Mouse (Mus musculus): ENCODE data around the gene 1810009J06Rik. TPM values are rescaled to one million over a fixed set of nuclear protein-coding genes. Genes with fewer than 3 reads are reported as not detected.
"Not testable (repeated sequence)": the region's sequence is repeated elsewhere in the genome, so short reads cannot be mapped to it uniquely, and the experiment has no call there.

1810009J06Rik gene
- polyA plus RNA-seq (2014; fragmentation: Nextera tagmentation; extraction: Ambion mirVana) = not detected in 2 replicates

- H3K36me3 ChIP-seq (ENCODE audit: control insufficient read depth, insufficient read depth, low read length); H3K27me3 ChIP-seq (ENCODE audit: control insufficient read depth, insufficient read depth, low read length); H3K4me1 ChIP-seq (ENCODE audit: control insufficient read depth, insufficient read depth, low read length); ATAC-seq (ENCODE audit: low FRiP score, low TSS enrichment); H3K9ac ChIP-seq (ENCODE audit: low read depth, low read length); H3K9me3 ChIP-seq (ENCODE audit: control insufficient read depth, low read length); H3K4me3 ChIP-seq (ENCODE audit: low read length); H3K27ac ChIP-seq (ENCODE audit: low read depth, low read length); H3K4me2 ChIP-seq (replicated peaks; ENCODE audit: low read depth, low read length): not testable (repeated sequence)
- whole genome bisulfite sequencing = 96% methylated on average over 2 of the region's 2 CpGs
These were observed at the start of gene 1810009J06Rik for GRCm38 (mm10) chr6:40964454-40964853. TSS of gene 1810009J06Rik (plus strand) at chr6:40964754.

- H3K4me2 ChIP-seq (replicated peaks; ENCODE audit: low read depth, low read length) = no peak overlapping the region
- ATAC-seq (ENCODE audit: low FRiP score, low TSS enrichment) = no peak
- no peaks in the 10 kb centered on the region for H3K36me3 ChIP-seq (ENCODE audit: control insufficient read depth, insufficient read depth, low read length)
- no peaks in the 10 kb centered on the region for H3K4me1 ChIP-seq (ENCODE audit: control insufficient read depth, insufficient read depth, low read length)
- H3K9me3 ChIP-seq (ENCODE audit: control insufficient read depth, low read length) = no peaks in the 10 kb centered on the region
- H3K9ac ChIP-seq (ENCODE audit: low read depth, low read length) = no peak overlapping the region
- no peaks in the 10 kb centered on the region for H3K27me3 ChIP-seq (ENCODE audit: control insufficient read depth, insufficient read depth, low read length)
- 76% methylated on average over 4 of the region's 4 CpGs for WGBS
- H3K4me3 ChIP-seq (ENCODE audit: low read length) = no peak overlapping the region
- no peak overlapping the region for H3K27ac ChIP-seq (ENCODE audit: low read depth, low read length)
These were observed 44.6 kb upstream of the 1810009J06Rik start for GRCm38 (mm10) chr6:40919954-40920353.

- WGBS = 91% methylated on average over 10 of the region's 10 CpGs
- Histone ChIP-seq H3K36me3 (ENCODE audit: control insufficient read depth, insufficient read depth, low read length) (no peaks in the 10 kb centered on the region), H3K4me2 (replicated peaks; ENCODE audit: low read depth, low read length) (no peak within 1 kb of the TSS), H3K27me3 (ENCODE audit: control insufficient read depth, insufficient read depth, low read length) (no peaks in the 10 kb centered on the region), H3K9me3 (ENCODE audit: control insufficient read depth, low read length) (no peaks in the 10 kb centered on the region), H3K27ac (ENCODE audit: low read depth, low read length) (no peak within 1 kb of the TSS), H3K4me1 (ENCODE audit: control insufficient read depth, insufficient read depth, low read length) (no peaks in the 10 kb centered on the region), H3K9ac (ENCODE audit: low read depth, low read length) (no peak within 1 kb of the TSS), H3K4me3 (ENCODE audit: low read length) (no peak within 1 kb of the TSS)
- no peak for ATAC-seq (ENCODE audit: low FRiP score, low TSS enrichment)
These were observed 24.1 kb upstream of the 1810009J06Rik start, which contains the start of gene 1700074P13Rik for GRCm38 (mm10) chr6:40940457-40940856. TSS of gene 1700074P13Rik (minus strand) at chr6:40940557.

- no peak for ATAC-seq (ENCODE audit: low FRiP score, low TSS enrichment)
- Histone ChIP-seq H3K9ac (ENCODE audit: low read depth, low read length) (no peak within 1 kb of the TSS), H3K4me1 (ENCODE audit: control insufficient read depth, insufficient read depth, low read length) (no peaks in the 10 kb centered on the region), H3K4me3 (ENCODE audit: low read length) (no peak within 1 kb of the TSS), H3K9me3 (ENCODE audit: control insufficient read depth, low read length) (no peaks in the 10 kb centered on the region), H3K27me3 (ENCODE audit: control insufficient read depth, insufficient read depth, low read length) (no peaks in the 10 kb centered on the region), H3K4me2 (replicated peaks; ENCODE audit: low read depth, low read length) (no peak within 1 kb of the TSS), H3K36me3 (ENCODE audit: control insufficient read depth, insufficient read depth, low read length) (no peaks in the 10 kb centered on the region), H3K27ac (ENCODE audit: low read depth, low read length) (no peak within 1 kb of the TSS)
These were observed 12.8 kb upstream of the 1810009J06Rik start, which contains the start of gene Gm4744 for GRCm38 (mm10) chr6:40951770-40952169. TSS of gene Gm4744 (minus strand) at chr6:40951870.

- WGBS = 62% methylated on average over 2 of the region's 2 CpGs
- no peak overlapping the region for H3K4me3 ChIP-seq (ENCODE audit: low read length)
- no peaks in the 10 kb centered on the region for H3K27me3 ChIP-seq (ENCODE audit: control insufficient read depth, insufficient read depth, low read length)
- ATAC-seq (ENCODE audit: low FRiP score, low TSS enrichment) = no peak
- no peak overlapping the region for H3K4me2 ChIP-seq (replicated peaks; ENCODE audit: low read depth, low read length)
- H3K4me1 ChIP-seq (ENCODE audit: control insufficient read depth, insufficient read depth, low read length) = no peaks in the 10 kb centered on the region
- H3K27ac ChIP-seq (ENCODE audit: low read depth, low read length) = no peak overlapping the region
- H3K36me3 ChIP-seq (ENCODE audit: control insufficient read depth, insufficient read depth, low read length) = no peaks in the 10 kb centered on the region
- H3K9ac ChIP-seq (ENCODE audit: low read depth, low read length) = no peak overlapping the region
- no peaks in the 10 kb centered on the region for H3K9me3 ChIP-seq (ENCODE audit: control insufficient read depth, low read length)
These were observed 10.8 kb upstream of the 1810009J06Rik start for GRCm38 (mm10) chr6:40953716-40954115.

GRCm38 (mm10) chr6:40999379-40999778 is 34.8 kb downstream of the 1810009J06Rik start, which contains the start of gene Gm2663:
TSS of gene Gm2663 (minus strand) at chr6:40999479.
- H3K9ac ChIP-seq (ENCODE audit: low read depth, low read length); H3K27ac ChIP-seq (ENCODE audit: low read depth, low read length); H3K9me3 ChIP-seq (ENCODE audit: control insufficient read depth, low read length); H3K4me1 ChIP-seq (ENCODE audit: control insufficient read depth, insufficient read depth, low read length); H3K27me3 ChIP-seq (ENCODE audit: control insufficient read depth, insufficient read depth, low read length); H3K4me3 ChIP-seq (ENCODE audit: low read length); ATAC-seq (ENCODE audit: low FRiP score, low TSS enrichment); H3K4me2 ChIP-seq (replicated peaks; ENCODE audit: low read depth, low read length); H3K36me3 ChIP-seq (ENCODE audit: control insufficient read depth, insufficient read depth, low read length): not testable (repeated sequence)

GRCm38 (mm10) chr6:41015065-41015464 is 50.5 kb downstream of the 1810009J06Rik start:
- Histone ChIP-seq H3K4me1 (ENCODE audit: control insufficient read depth, insufficient read depth, low read length) (no peaks in the 10 kb centered on the region), H3K4me3 (ENCODE audit: low read length) (no peak overlapping the region), H3K9ac (ENCODE audit: low read depth, low read length) (no peak overlapping the region), H3K4me2 (replicated peaks; ENCODE audit: low read depth, low read length) (no peak overlapping the region), H3K27me3 (ENCODE audit: control insufficient read depth, insufficient read depth, low read length) (no peaks in the 10 kb centered on the region), H3K27ac (ENCODE audit: low read depth, low read length) (no peak overlapping the region), H3K9me3 (ENCODE audit: control insufficient read depth, low read length) (no peaks in the 10 kb centered on the region), H3K36me3 (ENCODE audit: control insufficient read depth, insufficient read depth, low read length) (no peaks in the 10 kb centered on the region)
- 49% methylated on average over 4 of the region's 4 CpGs for WGBS
- peak; percentile 80; the same call in 1 of the 2 replicates for ATAC-seq (ENCODE audit: low FRiP score, low TSS enrichment)

Other genes starting within 250 kb of the 1810009J06Rik start
- gene Moxd2, start 77.3 kb upstream of the 1810009J06Rik start, polyA plus RNA-seq (2014; fragmentation: Nextera tagmentation; extraction: Ambion mirVana) = not detected in 2 replicates
- not detected in 2 replicates for gene Prss58, start 64.4 kb upstream of the 1810009J06Rik start, polyA plus RNA-seq (2014; fragmentation: Nextera tagmentation; extraction: Ambion mirVana)
- gene 1700074P13Rik, start 24.2 kb upstream of the 1810009J06Rik start, polyA plus RNA-seq (2014; fragmentation: Nextera tagmentation; extraction: Ambion mirVana) = not detected in 2 replicates
- not detected in 2 replicates for gene Gm4744, start 12.9 kb upstream of the 1810009J06Rik start, polyA plus RNA-seq (2014; fragmentation: Nextera tagmentation; extraction: Ambion mirVana)
- not detected in 2 replicates for gene Gm2663, start 34.7 kb downstream of the 1810009J06Rik start, polyA plus RNA-seq (2014; fragmentation: Nextera tagmentation; extraction: Ambion mirVana)
- not detected in 2 replicates for gene 2210010C04Rik, start 70.8 kb downstream of the 1810009J06Rik start, polyA plus RNA-seq (2014; fragmentation: Nextera tagmentation; extraction: Ambion mirVana)

All from kidney, embryonic 14.5 days (tissue).